Comparison of ENCODE assay signal across 32 mouse cellular contexts in genomic region chr16:37637802-37638201, GRCm38 (mm10). TPM values are rescaled to one million over a fixed set of nuclear protein-coding genes. Genes with fewer than 3 reads are reported as not detected.
"Had no signal": no experiment of that assay in that cellular context is flagged by ENCODE, and none has a peak within 500 bp of the region (broad histone marks: within the 10 kb centered on the region; RNA-seq: fewer than 3 reads in every experiment).

No protein-coding gene starts in this region.

- DNase-seq: cerebellum, adult 9-10 months; cerebellum, adult 9-11 months; cerebellum, postnatal 10 days; cerebellum, postnatal 14 days; cerebellum, postnatal 25 days; cerebellum, postnatal 36 days; embryo, embryonic 11 days; forebrain, postnatal 0 days; gastrocnemius, adult 2 months; gastrocnemius, postnatal 10 days; gastrocnemius, postnatal 14 days; gastrocnemius, postnatal 25 days; gastrocnemius, postnatal 36 days; heart, adult 18-20 months; heart, adult 2 months had no signal

- H3K4me3 ChIP-seq: embryonic facial prominence, embryonic 10.5 days; embryonic facial prominence, embryonic 12.5 days; embryonic facial prominence, embryonic 13.5 days; embryonic facial prominence, embryonic 15.5 days; erythroblast, embryonic 14.5 days; forebrain, embryonic 10.5 days; forebrain, embryonic 12.5 days; forebrain, embryonic 13.5 days; forebrain, embryonic 15.5 days; gastrocnemius, adult 2 months; heart, adult 2 months had no signal

- H3K36me3 ChIP-seq: embryonic facial prominence, embryonic 10.5 days; embryonic facial prominence, embryonic 12.5 days; embryonic facial prominence, embryonic 13.5 days; embryonic facial prominence, embryonic 15.5 days; forebrain, embryonic 10.5 days; forebrain, embryonic 12.5 days; forebrain, embryonic 15.5 days had no signal

- H3K27me3 ChIP-seq: embryonic facial prominence, embryonic 12.5 days; embryonic facial prominence, embryonic 13.5 days; embryonic facial prominence, embryonic 15.5 days; forebrain, embryonic 12.5 days; forebrain, embryonic 13.5 days; forebrain, embryonic 15.5 days had no signal

- H3K4me2 ChIP-seq: embryonic facial prominence, embryonic 12.5 days; embryonic facial prominence, embryonic 13.5 days; embryonic facial prominence, embryonic 15.5 days; forebrain, embryonic 12.5 days; forebrain, embryonic 13.5 days; forebrain, embryonic 15.5 days had no signal

- H3K27ac ChIP-seq: embryonic facial prominence, embryonic 10.5 days; embryonic facial prominence, embryonic 12.5 days; embryonic facial prominence, embryonic 13.5 days; embryonic facial prominence, embryonic 15.5 days; forebrain, embryonic 10.5 days; forebrain, embryonic 12.5 days; forebrain, embryonic 13.5 days; forebrain, embryonic 15.5 days; gastrocnemius, adult 2 months; heart, adult 2 months had no signal

- ATAC-seq: forebrain, embryonic 13.5 days; forebrain, embryonic 14.5 days; forebrain, embryonic 15.5 days; forebrain, embryonic 16.5 days; forebrain, postnatal 0 days had no signal

- H3K4me1 ChIP-seq: embryonic facial prominence, embryonic 10.5 days; embryonic facial prominence, embryonic 12.5 days; embryonic facial prominence, embryonic 13.5 days; embryonic facial prominence, embryonic 15.5 days; forebrain, embryonic 10.5 days; forebrain, embryonic 12.5 days; forebrain, embryonic 13.5 days; forebrain, embryonic 15.5 days had no signal

- H3K9me3 ChIP-seq: embryonic facial prominence, embryonic 10.5 days; embryonic facial prominence, embryonic 12.5 days; embryonic facial prominence, embryonic 13.5 days; embryonic facial prominence, embryonic 15.5 days; forebrain, embryonic 10.5 days; forebrain, embryonic 12.5 days; forebrain, embryonic 13.5 days; forebrain, embryonic 15.5 days had no signal

- H3K9ac ChIP-seq: embryonic facial prominence, embryonic 12.5 days; embryonic facial prominence, embryonic 13.5 days; embryonic facial prominence, embryonic 15.5 days; forebrain, embryonic 12.5 days; forebrain, embryonic 13.5 days; forebrain, embryonic 15.5 days; forebrain, postnatal 0 days had no signal

RNA-seq across cellular contexts. Expression of gene Hgd, which starts 57.8 kb away (rescaled TPM):
- total RNA-seq: common myeloid progenitor, adult 5-6 weeks; forebrain, postnatal 0 days; gastrocnemius, adult 2 months; gastrocnemius, postnatal 14 days; gastrocnemius, postnatal 25 days; gastrocnemius, postnatal 36 days; granulocyte monocyte progenitor cell, adult 5-6 weeks; heart, adult 18-20 months; heart, adult 2 months; heart, adult 8-10 months had no signal
- polyA plus RNA-seq: cortical plate, adult 2 months; embryonic facial prominence, embryonic 11.5 days; embryonic facial prominence, embryonic 14.5 days; embryonic facial prominence, embryonic 15.5 days; erythroblast, embryonic 14.5 days; forebrain, embryonic 10.5 days; forebrain, embryonic 14.5 days; forebrain, postnatal 0 days had no signal
